Mouse (Mus musculus) liver, embryonic 14.5 days (tissue): ENCODE measurements around the gene Dnah10. TPM values are rescaled to one million over a fixed set of nuclear protein-coding genes. Genes with fewer than 3 reads are reported as not detected.

Source experiments
- ATAC-seq: fragments of 200-750 bp; cut with Nextera tagmentation; 2 replicates; pipeline ENCODE4 v1.8.0; 2017; ENCODE audit warnings: moderate number of reproducible peaks, mild to moderate bottlenecking, moderate library complexity; ENCODE audit not compliant: insufficient read depth
- DNase-seq, 3 experiments: peaks; one replicate each; pipeline ENCODE4 v3.0.0-alpha.2; 2012 to 2013; ENCODE audit warnings: low read depth in 3 of 3, low spot score in 3 of 3
- H3K27ac ChIP-seq: fragments of 300-500 bp; sonication (generic); 2 replicates; pipeline ENCODE4 v1.5.1; 2014; ENCODE audit warnings: moderate library complexity, mild to moderate bottlenecking, control low read depth, inconsistent platforms
- H3K27me3 ChIP-seq: fragments of 300-500 bp; sonication (generic); 2 replicates; pipeline ENCODE4 v1.6.1; 2014; ENCODE audit warnings: mild to moderate bottlenecking, low read length, moderate library complexity; ENCODE audit not compliant: control insufficient read depth, insufficient read depth
- H3K36me3 ChIP-seq: fragments of 300-500 bp; sonication (generic); replicated peaks from 2 replicates; pipeline ENCODE4 v1.6.1; 2014; ENCODE audit warnings: low read depth; ENCODE audit not compliant: control insufficient read depth, insufficient read depth
- H3K4me1 ChIP-seq, 2 experiments: fragments of 200-500 bp in 1 of 2; fragments of 300-500 bp in 1 of 2; sonication (generic) in 1 of 2; replicated peaks; 2 replicates each; pipeline ENCODE4 v1.6.1; 2012 to 2014; ENCODE audit warnings: antibody characterized with exemption in 1 of 2, inconsistent platforms in 1 of 2, low read length in 1 of 2; ENCODE audit not compliant: control insufficient read depth in 2 of 2, insufficient read depth in 2 of 2
- H3K4me2 ChIP-seq: fragments of 300-500 bp; sonication (generic); 2 replicates; pipeline ENCODE4 v1.6.1; 2014; ENCODE audit warnings: low read depth, mild to moderate bottlenecking, control low read depth, moderate library complexity
- H3K4me3 ChIP-seq, 2 experiments: fragments of 200-500 bp in 1 of 2; fragments of 300-500 bp in 1 of 2; sonication (generic) in 1 of 2; 2 replicates each; pipeline ENCODE4 v1.5.1; 2012 to 2014; ENCODE audit warnings: low read depth in 2 of 2, low read length in 2 of 2, mild to moderate bottlenecking in 2 of 2, control low read depth in 1 of 2, inconsistent platforms in 1 of 2, moderate library complexity in 1 of 2; ENCODE audit not compliant: insufficient read depth in 1 of 2
- H3K9ac ChIP-seq: fragments of 300-500 bp; sonication (generic); replicated peaks from 2 replicates; pipeline ENCODE4 v1.6.1; 2014; ENCODE audit warnings: mild to moderate bottlenecking, control low read depth, moderate library complexity
- H3K9me3 ChIP-seq: fragments of 300-500 bp; sonication (generic); 2 replicates; pipeline ENCODE4 v1.6.1; 2016; ENCODE audit warnings: low read length, mixed read lengths; ENCODE audit not compliant: control insufficient read depth
- CTCF ChIP-seq: IDR thresholded peaks from 2 replicates; pipeline ENCODE4 v1.5.1; 2016; ENCODE audit warnings: antibody characterized with exemption, low read depth, control low read depth
- EP300 ChIP-seq: IDR thresholded peaks from 2 replicates; pipeline ENCODE4 v1.6.1; 2016; ENCODE audit warnings: antibody characterized with exemption, low read depth
- WGBS: fragments of 180-500 bp; shearing (Covaris S2); extraction: QIAGEN DNeasy Blood & Tissue Kit; methylation state at CpG from one replicate; pipeline ENCODE4 v1.1.7; 2014; ENCODE audit not compliant: insufficient replicate concordance; 5-methylcytosine and 5-hydroxymethylcytosine counted together
- polyA plus RNA-seq, 2 experiments: library from polyadenylated mRNA; depleted of rRNA in 1 of 2; stranded (reverse) in 1 of 2; unstranded in 1 of 2; fragments of >200 nt; fragmentation: Nextera tagmentation in 1 of 2; extraction: Ambion mirVana in 1 of 2; gene quantifications; 2 replicates each; pipeline versions ENCODE4 v1.2.1 to v1.2.3; 2012 to 2014

The Dnah10 gene
- polyA plus RNA-seq, 2 experiments, result 0.02 TPM; not detected in 1

- H3K4me2 ChIP-seq, result no peak overlapping the region
- no peak overlapping the region for H3K27ac ChIP-seq
- H3K36me3 ChIP-seq, result peaks cover 3% of the 10 kb centered on the region; the same call in 1 of the 2 replicates
- H3K27me3 ChIP-seq, result no peaks in the 10 kb centered on the region
- peaks cover 0 to 4% of the 10 kb centered on the region in 2 experiments; a peak in 1 of 4 replicates for H3K4me1 ChIP-seq
- no peak for TF ChIP-seq EP300
- TF ChIP-seq CTCF, result no peak
- ATAC-seq, result no peak
- no peak for DNase-seq
- H3K9me3 ChIP-seq, result no peaks in the 10 kb centered on the region
- H3K4me3 ChIP-seq, result no peak overlapping the region
- no peak overlapping the region for H3K9ac ChIP-seq
- 53% methylated on average over 2 of the region's 2 CpGs for whole genome bisulfite sequencing
Observed at GRCm38 (mm10) chr5:124872033-124872432, 147.1 kb downstream of the Dnah10 start.

- Histone ChIP-seq H3K27me3 (no peaks in the 10 kb centered on the region), H3K4me3 (no peak overlapping the region), H3K36me3 (peaks cover 3% of the 10 kb centered on the region; the same call in 1 of the 2 replicates), H3K27ac (no peak overlapping the region), H3K4me2 (no peak overlapping the region), H3K9ac (no peak overlapping the region), H3K9me3 (no peaks in the 10 kb centered on the region), H3K4me1 (peaks cover 0 to 5% of the 10 kb centered on the region in 2 experiments; a peak in 1 of 4 replicates)
- ATAC-seq (no peak), DNase-seq (no peak)
- 48% methylated on average over 3 of the region's 3 CpGs for WGBS
- TF ChIP-seq EP300, result no peak
- no peak for TF ChIP-seq CTCF
Observed at GRCm38 (mm10) chr5:124873096-124873495, 148.2 kb downstream of the Dnah10 start.

GRCm38 (mm10) chr5:124873890-124874601 is 149.2 kb downstream of the Dnah10 start:
- Histone ChIP-seq H3K4me2 (no peak overlapping the region), H3K9me3 (no peaks in the 10 kb centered on the region), H3K4me1 (peaks cover 0 to 5% of the 10 kb centered on the region in 2 experiments; a peak in 1 of 4 replicates), H3K27ac (no peak overlapping the region), H3K27me3 (no peaks in the 10 kb centered on the region), H3K36me3 (no peaks in the 10 kb centered on the region), H3K9ac (no peak overlapping the region), H3K4me3 (no peak overlapping the region)
- no peak for ATAC-seq
- WGBS, result 74% methylated on average over 6 of the region's 6 CpGs
- DNase-seq, result no peak
- TF ChIP-seq EP300, result no peak
- TF ChIP-seq CTCF, result no peak

GRCm38 (mm10) chr5:124879251-124879650 is 154.4 kb downstream of the Dnah10 start:
- H3K9me3 ChIP-seq, result no peaks in the 10 kb centered on the region
- no peak overlapping the region for H3K4me2 ChIP-seq
- ATAC-seq (no peak), DNase-seq (no peak)
- no peaks in the 10 kb centered on the region for H3K36me3 ChIP-seq
- H3K4me1 ChIP-seq, result 0 out of 4 replicates have a peak, but pooled peaks cover 0 to 1% of the 10 kb centered on the region in 2 experiments
- 78% methylated on average over 4 of the region's 4 CpGs for WGBS
- TF ChIP-seq CTCF (no peak), EP300 (no peak)
- no peak overlapping the region for H3K9ac ChIP-seq
- no peak overlapping the region for H3K4me3 ChIP-seq
- no peak overlapping the region for H3K27ac ChIP-seq
- H3K27me3 ChIP-seq, result no peaks in the 10 kb centered on the region

GRCm38 (mm10) chr5:124879801-124880200 is 154.9 kb downstream of the Dnah10 start:
- 73% methylated on average over 6 of the region's 6 CpGs for WGBS
- Histone ChIP-seq H3K27ac (no peak overlapping the region), H3K4me2 (no peak overlapping the region), H3K4me3 (no peak overlapping the region), H3K4me1 (0 out of 4 replicates have a peak, but pooled peaks cover 0 to 1% of the 10 kb centered on the region in 2 experiments), H3K9ac (no peak overlapping the region), H3K9me3 (no peaks in the 10 kb centered on the region), H3K27me3 (no peaks in the 10 kb centered on the region), H3K36me3 (no peaks in the 10 kb centered on the region)
- ATAC-seq (no peak), DNase-seq (no peak)
- TF ChIP-seq EP300 (no peak), CTCF (no peak)
